Mouse (Mus musculus): ENCODE measurements around the gene Nexmif. TPM values are rescaled to one million over a fixed set of nuclear protein-coding genes. Genes with fewer than 3 reads are reported as not detected.
"Not testable (repeated sequence)": the region's sequence is repeated elsewhere in the genome, so short reads cannot be mapped to it uniquely, and the experiment has no call there.

The Nexmif gene
- total RNA-seq (2021): under 1 TPM; 0.05 to 0.13 TPM
- long read RNA-seq, experiment 1, partial matches to known transcripts: 0 of 1 reads
- long read RNA-seq, experiment 1, other reads (novel, unspliced or antisense): 1 of 1 reads
- long read RNA-seq, experiment 2, partial matches to known transcripts: 0 of 1 reads
- long read RNA-seq, experiment 2, other reads (novel, unspliced or antisense): 1 of 1 reads

- peak; percentile 4 to 25 for DNase-seq
These were observed at the start of gene Nexmif for GRCm38 (mm10) chrX:104200736-104201591. TSS of gene Nexmif (minus strand) at chrX:104201185.

GRCm38 (mm10) chrX:104208701-104209100 is 7.7 kb upstream of the Nexmif start:
- no peak for DNase-seq

- peak in 1 of 2 experiments; percentile 3 for DNase-seq
These were observed 681 bp upstream of the Nexmif start for GRCm38 (mm10) chrX:104201592-104202139.

GRCm38 (mm10) chrX:104200388-104200735 is 623 bp downstream of the Nexmif start:
- DNase-seq: peak in 1 of 2 experiments; percentile 2

- peak; percentile 15 to 55 for DNase-seq
These were observed 1.2 kb downstream of the Nexmif start for GRCm38 (mm10) chrX:104199611-104200387.

- DNase-seq: no peak
These were observed 1.9 kb downstream of the Nexmif start for GRCm38 (mm10) chrX:104199070-104199469.

GRCm38 (mm10) chrX:104196561-104196960 is 4.4 kb downstream of the Nexmif start:
- no peak for DNase-seq

- peak; percentile 5 to 77 for DNase-seq
These were observed 21.7 kb downstream of the Nexmif start for GRCm38 (mm10) chrX:104179257-104179656.

GRCm38 (mm10) chrX:104150072-104150471 is 50.9 kb downstream of the Nexmif start:
- DNase-seq: no peak

GRCm38 (mm10) chrX:104115266-104115665 is 85.7 kb downstream of the Nexmif start:
- DNase-seq: not testable (repeated sequence)

GRCm38 (mm10) chrX:104114596-104114995 is 86.4 kb downstream of the Nexmif start:
- DNase-seq: no peak

- DNase-seq: no peak
These were observed 146.1 kb downstream of the Nexmif start for GRCm38 (mm10) chrX:104054848-104055247.

- DNase-seq: peak; percentile 47 to 57
These were observed 160.7 kb downstream of the Nexmif start for GRCm38 (mm10) chrX:104040276-104040675.

GRCm38 (mm10) chrX:104033843-104034242 is 167.1 kb downstream of the Nexmif start:
- no peak for DNase-seq

GRCm38 (mm10) chrX:104032756-104033155 is 168.2 kb downstream of the Nexmif start:
- peak in 1 of 2 experiments; percentile 17 for DNase-seq

Small RNAs within 50 kb of the gene (microRNA-seq; reads per million reads assigned to microRNA genes)
- gene Gm24993 (0 reads per million in 2 experiments), gene Mir672 (13.5 to 30.7 reads per million in 2 experiments)

Other genes with a start within 250 kb of the Nexmif start
- 10 to 100 TPM; 23.1 to 23.9 TPM for gene Rlim, start 219.9 kb downstream of the Nexmif start, total RNA-seq (2021)
- gene Abcb7, start 212.7 kb upstream of the Nexmif start, total RNA-seq (2021): 10 to 100 TPM; 34.2 to 37.8 TPM